Mouse (Mus musculus) hindbrain, embryonic 14.5 days (tissue): ENCODE results near the gene Ugt2b38. TPM values are rescaled to one million over a fixed set of nuclear protein-coding genes. Genes with fewer than 3 reads are reported as not detected.
"Not testable (repeated sequence)": the region's sequence is repeated elsewhere in the genome, so short reads cannot be mapped to it uniquely, and the experiment has no call there.

ENCODE experiments used
- ATAC-seq: fragments of 200-750 bp; cut with Nextera tagmentation; 2 replicates; pipeline ENCODE4 v1.8.0; 2017; ENCODE audit warnings: moderate number of reproducible peaks, mild to moderate bottlenecking, moderate TSS enrichment, moderate library complexity; ENCODE audit not compliant: low FRiP score
- DNase-seq: peaks from one replicate; pipeline ENCODE4 v3.0.0-alpha.2; 2015; ENCODE audit warnings: low spot score
- H3K27ac ChIP-seq: fragments of 300-500 bp; sonication (generic); 2 replicates; pipeline ENCODE4 v1.5.1; 2014; ENCODE audit warnings: mild to moderate bottlenecking, moderate library complexity
- H3K27me3 ChIP-seq: fragments of 300-500 bp; sonication (generic); 2 replicates; pipeline ENCODE4 v1.6.1; 2014; ENCODE audit warnings: mild to moderate bottlenecking, low read length, mixed read lengths; ENCODE audit not compliant: control insufficient read depth, insufficient read depth
- H3K36me3 ChIP-seq: fragments of 300-500 bp; sonication (generic); replicated peaks from 2 replicates; pipeline ENCODE4 v1.6.1; 2014; ENCODE audit not compliant: control insufficient read depth, insufficient read depth
- H3K4me1 ChIP-seq: fragments of 300-500 bp; sonication (generic); replicated peaks from 2 replicates; pipeline ENCODE4 v1.6.1; 2014; ENCODE audit warnings: antibody characterized with exemption, low read length, mixed read lengths; ENCODE audit not compliant: control insufficient read depth, insufficient read depth
- H3K4me2 ChIP-seq: fragments of 300-500 bp; sonication (generic); replicated peaks from 2 replicates; pipeline ENCODE4 v1.6.1; 2014; ENCODE audit warnings: mild to moderate bottlenecking, moderate library complexity
- H3K4me3 ChIP-seq: fragments of 300-500 bp; sonication (generic); replicated peaks from 2 replicates; pipeline ENCODE4 v1.5.1; 2014; ENCODE audit warnings: mild to moderate bottlenecking, low read length
- H3K9ac ChIP-seq: fragments of 300-500 bp; sonication (generic); 2 replicates; pipeline ENCODE4 v1.6.1; 2014
- H3K9me3 ChIP-seq: fragments of 300-500 bp; sonication (generic); 2 replicates; pipeline ENCODE4 v1.6.1; 2016; ENCODE audit warnings: low read length; ENCODE audit not compliant: control insufficient read depth
- WGBS: fragments of 180-500 bp; shearing (Covaris S2); extraction: QIAGEN DNeasy Blood & Tissue Kit; methylation state at CpG from one replicate; pipeline ENCODE4 v1.1.7; 2014; 5-methylcytosine and 5-hydroxymethylcytosine counted together
- polyA plus RNA-seq: library from polyadenylated mRNA; unstranded; fragments of >200 nt; fragmentation: Nextera tagmentation; extraction: Ambion mirVana; gene quantifications from 2 replicates; pipeline ENCODE4 v1.2.1, GENCODE M21; 2014

Ugt2b38 gene
- polyA plus RNA-seq, 1 experiment from 2014 or later, result not detected

GRCm38 (mm10) chr5:87380234-87380633, 43.8 kb downstream of the Ugt2b38 start:
- Histone ChIP-seq H3K36me3 (no peaks in the 10 kb centered on the region), H3K9me3 (no peaks in the 10 kb centered on the region), H3K4me2 (no peak overlapping the region), H3K4me1 (no peaks in the 10 kb centered on the region), H3K27me3 (no peaks in the 10 kb centered on the region), H3K9ac (no peak overlapping the region), H3K27ac (no peak overlapping the region), H3K4me3 (no peak overlapping the region)
- WGBS, result 83% methylated on average over 2 of the region's 2 CpGs
- DNase-seq (no peak), ATAC-seq (no peak)

GRCm38 (mm10) chr5:87379825-87380224, 44.2 kb downstream of the Ugt2b38 start:
- H3K36me3 ChIP-seq, result no peaks in the 10 kb centered on the region
- no peak overlapping the region for H3K27ac ChIP-seq
- DNase-seq (no peak), ATAC-seq (no peak)
- no peak overlapping the region for H3K9ac ChIP-seq
- no peak overlapping the region for H3K4me3 ChIP-seq
- H3K27me3 ChIP-seq, result no peaks in the 10 kb centered on the region
- no peak overlapping the region for H3K4me2 ChIP-seq
- H3K4me1 ChIP-seq, result no peaks in the 10 kb centered on the region
- H3K9me3 ChIP-seq, result no peaks in the 10 kb centered on the region

DNA sequence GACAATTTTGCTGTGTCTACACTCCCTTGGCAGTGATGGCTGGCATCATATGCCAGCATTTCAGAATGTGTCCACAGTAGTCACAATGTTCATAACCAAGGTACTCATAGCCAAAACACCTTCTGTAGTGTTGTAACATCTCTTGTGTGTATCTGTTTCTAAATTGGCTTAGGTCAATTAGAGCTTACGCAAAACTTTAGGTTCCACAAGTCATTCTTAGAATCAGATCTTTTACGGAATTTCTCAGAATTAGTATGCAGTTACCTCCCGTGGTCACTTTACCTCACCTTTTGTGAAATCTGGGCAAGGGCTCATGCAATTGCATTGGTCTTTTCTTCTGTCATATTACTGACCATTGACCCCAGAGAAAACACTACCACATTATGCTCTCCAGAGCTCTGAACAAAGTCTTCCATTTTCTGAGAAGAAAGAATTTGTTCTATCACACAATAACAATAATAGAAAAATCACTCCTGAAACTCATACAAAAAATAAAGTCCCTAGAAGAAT, 48.1 kb downstream of the Ugt2b38 start:
- Histone ChIP-seq H3K36me3 (no peaks in the 10 kb centered on the region), H3K27ac (no peak overlapping the region), H3K4me1 (no peaks in the 10 kb centered on the region), H3K4me2 (no peak overlapping the region), H3K27me3 (no peaks in the 10 kb centered on the region), H3K4me3 (no peak overlapping the region), H3K9ac (no peak overlapping the region), H3K9me3 (no peaks in the 10 kb centered on the region)
- DNase-seq, result no peak
- WGBS, result 92% methylated on average over 3 of the region's 3 CpGs
- no peak for ATAC-seq

GRCm38 (mm10) chr5:87373502-87373863, 50.5 kb downstream of the Ugt2b38 start:
- WGBS, result 86% methylated on average over 1 of the region's 1 CpGs
- no peaks in the 10 kb centered on the region for H3K27me3 ChIP-seq
- H3K4me3 ChIP-seq, result no peak overlapping the region
- ATAC-seq (no peak), DNase-seq (no peak)
- H3K9me3 ChIP-seq, result no peaks in the 10 kb centered on the region
- H3K4me2 ChIP-seq, result no peak overlapping the region
- no peaks in the 10 kb centered on the region for H3K4me1 ChIP-seq
- H3K27ac ChIP-seq, result no peak overlapping the region
- H3K9ac ChIP-seq, result no peak overlapping the region
- H3K36me3 ChIP-seq, result no peaks in the 10 kb centered on the region

DNA sequence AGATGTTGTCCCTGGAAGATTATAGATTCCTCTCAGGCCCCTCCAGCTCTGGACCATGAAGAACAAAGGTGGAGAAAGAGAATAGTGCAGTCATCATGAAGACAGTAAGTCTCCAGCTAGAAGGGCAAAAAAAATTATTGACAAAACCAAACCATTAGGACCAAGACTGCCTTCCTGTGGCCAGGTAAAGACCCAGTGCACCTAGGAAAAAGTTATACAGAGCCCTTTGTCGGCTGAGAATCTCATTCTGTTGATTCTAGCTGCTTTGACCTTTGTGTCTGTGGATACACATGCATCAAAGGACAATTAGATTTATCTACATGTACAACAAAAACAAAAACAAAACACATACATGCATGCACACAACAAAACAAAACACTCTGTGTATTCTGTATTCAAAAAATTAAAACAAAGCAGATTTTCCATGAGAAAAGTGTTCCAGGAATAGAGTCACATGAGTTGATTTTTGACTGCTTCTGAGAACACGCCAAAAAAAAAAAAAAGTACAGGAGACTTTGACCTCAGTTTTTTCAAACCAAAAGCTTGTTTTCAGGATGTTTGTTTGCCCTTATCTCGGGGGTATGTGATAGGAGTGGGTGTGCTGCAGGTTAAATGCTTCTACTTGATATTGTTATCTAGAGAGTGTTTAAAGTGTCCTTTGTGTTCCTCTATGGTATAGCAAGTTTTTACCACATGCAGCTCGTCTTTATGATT, 51.1 kb downstream of the Ugt2b38 start:
- H3K36me3 ChIP-seq, H3K9ac ChIP-seq, H3K27me3 ChIP-seq, H3K27ac ChIP-seq, H3K4me1 ChIP-seq, DNase-seq, H3K9me3 ChIP-seq, H3K4me3 ChIP-seq, H3K4me2 ChIP-seq, ATAC-seq: not testable (repeated sequence)
- 76% methylated on average over 4 of the region's 4 CpGs for WGBS

Other genes with a start within 250 kb of the Ugt2b38 start
- not detected in 2 replicates for gene Ugt2b37, start 169.4 kb downstream of the Ugt2b38 start, polyA plus RNA-seq
- not detected in 2 replicates for gene Ugt2a3, start 87.0 kb downstream of the Ugt2b38 start, polyA plus RNA-seq
- gene Ugt2a2, start 58.1 kb upstream of the Ugt2b38 start, polyA plus RNA-seq, result not detected in 2 replicates
- gene Gm43638, start 62.6 kb upstream of the Ugt2b38 start, polyA plus RNA-seq, result not detected in 2 replicates
- gene Ugt2a1, start 66.7 kb upstream of the Ugt2b38 start, polyA plus RNA-seq, result not detected in 2 replicates
- not detected in 2 replicates for gene Sult1b1, start 114.0 kb upstream of the Ugt2b38 start, polyA plus RNA-seq
- not detected in 2 replicates for gene Sult1d1, start 144.8 kb upstream of the Ugt2b38 start, polyA plus RNA-seq
- not detected in 2 replicates for gene Sult1e1, start 167.4 kb upstream of the Ugt2b38 start, polyA plus RNA-seq
- not detected in 2 replicates for gene Csn1s1, start 242.0 kb upstream of the Ugt2b38 start, polyA plus RNA-seq